Mouse (Mus musculus): ENCODE results near the gene Thbd.

- TF ChIP-seq TCF3 (IDR thresholded peaks at IDR 0.05; ENCODE audit: insufficient read length, low read depth) (no peak), POLR2A (IDR thresholded peaks at IDR 0.05; ENCODE audit: insufficient read length, low read depth) (no peak), MAX (IDR thresholded peaks at IDR 0.05; ENCODE audit: low read depth) (no peak), MYOG (IDR thresholded peaks at IDR 0.05; ENCODE audit: control insufficient read depth in 1 of 3, insufficient read depth in 1 of 3, insufficient read length in 2 of 3, low read depth in 2 of 3) (no peak), POLR2AphosphoS2 (IDR thresholded peaks at IDR 0.05; ENCODE audit: insufficient read length, low read depth) (no peak), CEBPB (IDR thresholded peaks at IDR 0.05; ENCODE audit: insufficient read depth, poor library complexity, severe bottlenecking) (no peak), USF1 (IDR thresholded peaks at IDR 0.05; ENCODE audit: low read depth) (no peak), E2F4 (IDR thresholded peaks at IDR 0.05; ENCODE audit: insufficient read depth) (no peak), TCF12 (IDR thresholded peaks at IDR 0.05; ENCODE audit: insufficient read depth, poor library complexity, severe bottlenecking) (no peak), SRF (IDR thresholded peaks at IDR 0.05; ENCODE audit: control insufficient read depth, insufficient read length, low read depth) (no peak), MYOD1 (IDR thresholded peaks at IDR 0.05; ENCODE audit: control insufficient read depth in 1 of 3, insufficient read length in 2 of 3, low read depth in 2 of 3) (no peak), REST (IDR thresholded peaks at IDR 0.05; ENCODE audit: insufficient read depth, insufficient read length) (no peak)
Observed at GRCm38 (mm10) chr2:148445616-148446015, 37.6 kb upstream of the Thbd start.

Data from myocyte (in vitro differentiated cells).